Mouse (Mus musculus) kidney, postnatal 14 days (tissue): ENCODE data around the gene 1700001J03Rik.
"Not testable (repeated sequence)": the region's sequence is repeated elsewhere in the genome, so short reads cannot be mapped to it uniquely, and the experiment has no call there.

Experiments
- DNase-seq: peaks from one replicate; pipeline ENCODE4 v3.0.0; 2022; ENCODE audit warnings: mixed read lengths

Gene 1700001J03Rik

GRCm38 (mm10) chr5:146187441-146187840, 2.3 kb upstream of the 1700001J03Rik start:
- DNase-seq: peak; percentile 76

- DNase-seq: peak; percentile 52
Measured at GRCm38 (mm10) chr5:146172744-146173143, 12.4 kb downstream of the 1700001J03Rik start.

- not testable (repeated sequence) for DNase-seq
Measured at GRCm38 (mm10) chr5:146170621-146171020, 14.5 kb downstream of the 1700001J03Rik start, which contains the start of gene Gm6309. Gene Gm6309 (minus strand): TSS chr5:146170721.

- not testable (repeated sequence) for DNase-seq
Measured at GRCm38 (mm10) chr5:146160439-146160838, 24.7 kb downstream of the 1700001J03Rik start, which contains the start of gene Gm5565. Gene Gm5565 (minus strand): TSS chr5:146160539.

- not testable (repeated sequence) for DNase-seq
Measured at GRCm38 (mm10) chr5:146158326-146158725, 26.8 kb downstream of the 1700001J03Rik start.

GRCm38 (mm10) chr5:146150454-146150853, 34.6 kb downstream of the 1700001J03Rik start:
- DNase-seq: no peak

- no peak for DNase-seq
Measured at GRCm38 (mm10) chr5:146147903-146148302, 37.2 kb downstream of the 1700001J03Rik start.
